Mouse (Mus musculus) myocyte (in vitro differentiated cells): ENCODE measurements around the gene Dpm2. TPM values are rescaled to one million over a fixed set of nuclear protein-coding genes. Genes with fewer than 3 reads are reported as not detected.

Experiments
- H3K27me3 ChIP-seq: one replicate; pipeline ENCODE4 v1.6.1; 2011; ENCODE audit not compliant: control insufficient read depth, insufficient read depth, insufficient read length
- H3K36me3 ChIP-seq: one replicate; pipeline ENCODE4 v1.6.1; 2011; ENCODE audit not compliant: control insufficient read depth, insufficient read depth
- H3K4me2 ChIP-seq: one replicate; pipeline ENCODE4 v1.6.1; 2011; ENCODE audit warnings: low read depth, control low read depth
- H3K4me3 ChIP-seq: one replicate; pipeline ENCODE4 v1.5.1; 2011; ENCODE audit warnings: mild to moderate bottlenecking, control low read depth, moderate library complexity
- H3K79me2 ChIP-seq: one replicate; pipeline ENCODE4 v1.6.1; 2011; ENCODE audit not compliant: control insufficient read depth, insufficient read depth
- H3ac ChIP-seq: one replicate; pipeline ENCODE4 v1.6.1; 2011; ENCODE audit not compliant: control insufficient read depth, insufficient read length
- CEBPB ChIP-seq: IDR thresholded peaks from 2 replicates; pipeline ENCODE4 v1.6.1; 2011; ENCODE audit warnings: mild to moderate bottlenecking, moderate library complexity; ENCODE audit not compliant: poor library complexity, insufficient read depth, severe bottlenecking
- E2F4 ChIP-seq: IDR thresholded peaks from one replicate; pipeline ENCODE4 v1.6.1; 2011; ENCODE audit warnings: mild to moderate bottlenecking, control low read depth, moderate library complexity; ENCODE audit not compliant: insufficient read depth
- MAX ChIP-seq: IDR thresholded peaks from one replicate; pipeline ENCODE4 v1.6.1; 2011; ENCODE audit warnings: low read depth, mild to moderate bottlenecking, control low read depth
- MYOD1 ChIP-seq, 3 experiments: IDR thresholded peaks; one replicate each; pipeline ENCODE4 v1.6.1; 2011; ENCODE audit warnings: control low read depth in 2 of 3, low read depth in 2 of 3, mild to moderate bottlenecking in 2 of 3, moderate library complexity in 1 of 3; ENCODE audit not compliant: insufficient read length in 2 of 3, control insufficient read depth in 1 of 3
- MYOG ChIP-seq, 3 experiments: IDR thresholded peaks; one replicate each; pipeline ENCODE4 v1.6.1; 2011; ENCODE audit warnings: control low read depth in 2 of 3, low read depth in 2 of 3, mild to moderate bottlenecking in 2 of 3; ENCODE audit not compliant: insufficient read length in 2 of 3, control insufficient read depth in 1 of 3, insufficient read depth in 1 of 3
- POLR2A ChIP-seq: IDR thresholded peaks from one replicate; pipeline ENCODE4 v1.6.1; 2011; ENCODE audit warnings: low read depth, mild to moderate bottlenecking, control low read depth, moderate library complexity; ENCODE audit not compliant: insufficient read length
- POLR2AphosphoS2 ChIP-seq: IDR thresholded peaks from one replicate; pipeline ENCODE4 v1.6.1; 2011; ENCODE audit warnings: low read depth, control low read depth; ENCODE audit not compliant: insufficient read length
- REST ChIP-seq: IDR thresholded peaks from one replicate; pipeline ENCODE4 v1.6.1; 2011; ENCODE audit warnings: mild to moderate bottlenecking, control low read depth, moderate library complexity; ENCODE audit not compliant: insufficient read depth, insufficient read length
- SRF ChIP-seq: IDR thresholded peaks from one replicate; pipeline ENCODE4 v1.6.1; 2011; ENCODE audit warnings: low read depth; ENCODE audit not compliant: control insufficient read depth, insufficient read length
- TCF12 ChIP-seq: IDR thresholded peaks from one replicate; pipeline ENCODE4 v1.6.1; 2011; ENCODE audit warnings: mild to moderate bottlenecking, control low read depth; ENCODE audit not compliant: poor library complexity, insufficient read depth, severe bottlenecking
- TCF3 ChIP-seq: IDR thresholded peaks from one replicate; pipeline ENCODE4 v1.6.1; 2011; ENCODE audit warnings: low read depth, control low read depth; ENCODE audit not compliant: insufficient read length
- USF1 ChIP-seq: IDR thresholded peaks from one replicate; pipeline ENCODE4 v1.6.1; 2011; ENCODE audit warnings: low read depth, mild to moderate bottlenecking, control low read depth, moderate library complexity
- polyA plus RNA-seq: library from polyadenylated mRNA; unstranded; fragments of >200 nt; fragmentation: generic; extraction: Trizol; gene quantifications from one replicate; pipeline ENCODE4 v1.2.1, GENCODE M21; 2012; ENCODE audit warnings: missing spikeins

Gene Dpm2
- polyA plus RNA-seq, 1 experiment: 47.5 TPM

GRCm38 (mm10) chr2:32528326-32528725 lies 42.3 kb upstream of the Dpm2 start:
- no peaks in the 10 kb centered on the region for H3K27me3 ChIP-seq
- H3ac ChIP-seq: no peak overlapping the region
- no peak for TF ChIP-seq POLR2A
- TF ChIP-seq TCF3: no peak
- no peak for TF ChIP-seq MYOG (IDR thresholded peaks at IDR 0.05; ENCODE audit: control insufficient read depth in 1 of 3, insufficient read depth in 1 of 3, insufficient read length in 2 of 3, low read depth in 2 of 3)
- TF ChIP-seq REST: no peak
- TF ChIP-seq MAX: no peak
- TF ChIP-seq MYOD1 (IDR thresholded peaks at IDR 0.05; ENCODE audit: control insufficient read depth in 1 of 3, insufficient read length in 2 of 3, low read depth in 2 of 3): no peak
- no peak for TF ChIP-seq CEBPB
- no peak overlapping the region for H3K4me3 ChIP-seq
- H3K4me2 ChIP-seq: no peak overlapping the region
- no peaks in the 10 kb centered on the region for H3K79me2 ChIP-seq
- H3K36me3 ChIP-seq: no peaks in the 10 kb centered on the region

- Histone ChIP-seq H3K4me2 (no peak overlapping the region), H3ac (no peak overlapping the region), H3K27me3 (no peaks in the 10 kb centered on the region), H3K36me3 (no peaks in the 10 kb centered on the region), H3K4me3 (no peak overlapping the region), H3K79me2 (no peaks in the 10 kb centered on the region)
- TF ChIP-seq E2F4 (no peak), MAX (no peak), CEBPB (no peak)
These were observed 40.2 kb upstream of the Dpm2 start for GRCm38 (mm10) chr2:32530479-32530878.

DNA sequence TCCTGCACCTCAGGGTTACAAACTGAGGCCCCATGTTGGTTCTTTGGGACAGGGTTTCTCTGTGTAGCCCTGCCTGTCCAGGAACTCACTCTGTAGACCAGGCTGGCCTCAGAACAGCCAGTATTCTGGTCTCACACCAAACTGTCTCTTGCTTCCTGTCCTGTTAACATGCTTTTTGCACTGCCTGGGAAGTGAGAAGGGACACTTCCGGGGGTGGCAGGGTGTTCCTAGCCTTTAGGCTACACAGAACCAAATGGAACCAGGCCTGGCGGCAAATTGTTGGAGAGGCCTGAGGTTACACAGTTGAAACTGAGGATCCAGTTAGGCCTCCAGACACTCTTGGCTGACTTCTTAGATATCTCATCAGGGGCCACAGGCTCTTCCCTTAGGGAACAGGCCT lies 37.5 kb upstream of the Dpm2 start:
- no peak overlapping the region for H3ac ChIP-seq
- H3K4me3 ChIP-seq: no peak overlapping the region
- no peak for TF ChIP-seq CEBPB
- TF ChIP-seq POLR2AphosphoS2: no peak
- no peak for TF ChIP-seq E2F4
- no peak for TF ChIP-seq REST
- no peak for TF ChIP-seq MYOD1 (IDR thresholded peaks at IDR 0.05; ENCODE audit: control insufficient read depth in 1 of 3, insufficient read length in 2 of 3, low read depth in 2 of 3)
- TF ChIP-seq MYOG (IDR thresholded peaks at IDR 0.05; ENCODE audit: control insufficient read depth in 1 of 3, insufficient read depth in 1 of 3, insufficient read length in 2 of 3, low read depth in 2 of 3): no peak
- TF ChIP-seq TCF12: no peak
- no peak for TF ChIP-seq SRF
- no peak for TF ChIP-seq USF1
- TF ChIP-seq MAX: no peak
- TF ChIP-seq POLR2A: no peak
- TF ChIP-seq TCF3: no peak
- H3K27me3 ChIP-seq: no peaks in the 10 kb centered on the region
- H3K79me2 ChIP-seq: no peaks in the 10 kb centered on the region
- H3K36me3 ChIP-seq: no peaks in the 10 kb centered on the region
- no peak overlapping the region for H3K4me2 ChIP-seq

- no peak for TF ChIP-seq SRF
- no peak for TF ChIP-seq E2F4
- no peak for TF ChIP-seq CEBPB
- no peak for TF ChIP-seq USF1
- TF ChIP-seq REST: no peak
- no peak for TF ChIP-seq MYOG (IDR thresholded peaks at IDR 0.05; ENCODE audit: control insufficient read depth in 1 of 3, insufficient read depth in 1 of 3, insufficient read length in 2 of 3, low read depth in 2 of 3)
- TF ChIP-seq MAX: no peak
- TF ChIP-seq POLR2AphosphoS2: no peak
- TF ChIP-seq TCF3: no peak
- no peak for TF ChIP-seq MYOD1 (IDR thresholded peaks at IDR 0.05; ENCODE audit: control insufficient read depth in 1 of 3, insufficient read length in 2 of 3, low read depth in 2 of 3)
- TF ChIP-seq TCF12: no peak
- no peak for TF ChIP-seq POLR2A
- no peaks in the 10 kb centered on the region for H3K27me3 ChIP-seq
These were observed 36.5 kb upstream of the Dpm2 start for GRCm38 (mm10) chr2:32534061-32534732.

DNA sequence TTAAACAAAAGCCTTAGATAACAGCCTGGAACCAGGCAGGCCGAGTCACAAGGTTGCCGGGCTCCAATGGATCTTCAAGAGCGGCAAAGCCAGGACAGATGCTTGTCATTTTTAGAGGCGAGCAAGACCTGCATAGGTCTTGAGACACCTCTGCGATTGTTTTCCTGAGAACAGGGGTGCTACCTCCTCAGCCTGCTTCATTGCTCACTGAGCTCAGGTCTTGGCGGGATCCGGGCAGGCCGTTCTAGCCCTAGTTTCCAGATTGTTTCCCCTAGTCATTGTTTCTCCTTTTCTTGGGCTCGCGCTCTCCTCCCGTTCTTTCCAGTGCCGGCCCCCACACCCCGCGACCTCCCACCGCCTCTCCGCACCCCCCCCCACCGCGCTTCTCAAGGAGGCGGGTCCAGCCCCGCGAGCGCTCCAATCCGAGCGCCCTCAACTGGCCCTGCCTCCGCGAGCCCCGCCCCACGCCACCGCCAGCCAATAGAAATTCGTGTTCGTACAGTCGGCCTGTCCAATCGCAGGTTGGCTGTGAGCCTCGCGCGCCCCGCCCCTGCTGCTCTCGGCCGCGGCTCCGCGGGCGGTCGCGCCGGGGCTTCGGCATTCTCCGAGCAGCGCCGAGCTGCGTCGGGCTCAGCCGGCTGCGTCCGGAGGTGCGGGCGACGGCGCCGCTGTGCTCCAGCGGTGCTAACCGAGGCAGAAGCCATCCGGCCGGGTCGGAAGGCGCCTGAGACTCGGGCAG lies 35.8 kb upstream of the Dpm2 start, which contains the start of gene Fam102a:
Fam102a (plus strand) TSS at position 600 of the 739 bp plus-strand sequence.
- TF ChIP-seq MYOG (IDR thresholded peaks at IDR 0.05; ENCODE audit: control insufficient read depth in 1 of 3, insufficient read depth in 1 of 3, insufficient read length in 2 of 3, low read depth in 2 of 3) (no peak), CEBPB (no peak), USF1 (no peak), TCF12 (no peak), POLR2AphosphoS2 (peak; percentile 87), SRF (no peak), TCF3 (no peak), E2F4 (no peak), REST (no peak), MAX (no peak), POLR2A (peak; percentile 92), MYOD1 (IDR thresholded peaks at IDR 0.05; ENCODE audit: control insufficient read depth in 1 of 3, insufficient read length in 2 of 3, low read depth in 2 of 3) (no peak)
- H3K27me3 ChIP-seq: no peaks in the 10 kb centered on the region
- peak within 1 kb of the TSS; percentile 53 for H3ac ChIP-seq
- H3K4me2 ChIP-seq: peak within 1 kb of the TSS; percentile 99
- no peaks in the 10 kb centered on the region for H3K36me3 ChIP-seq
- peak within 1 kb of the TSS; percentile 29 for H3K4me3 ChIP-seq
- H3K79me2 ChIP-seq: no peaks in the 10 kb centered on the region

More at GRCm38 (mm10) chr2:32534061-32534732, 36.5 kb upstream of the Dpm2 start:
- H3K79me2 ChIP-seq: no peaks in the 10 kb centered on the region
- H3K4me2 ChIP-seq: peak overlapping the region; percentile 99
- peak overlapping the region; percentile 29 for H3K4me3 ChIP-seq
- no peak overlapping the region for H3ac ChIP-seq
- no peaks in the 10 kb centered on the region for H3K36me3 ChIP-seq
